Mouse (Mus musculus): ENCODE data around the gene Ccser1. TPM values are rescaled to one million over a fixed set of nuclear protein-coding genes. Genes with fewer than 3 reads are reported as not detected.

Ccser1 gene
- total RNA-seq, 1 experiment = 4.1 TPM

DNA sequence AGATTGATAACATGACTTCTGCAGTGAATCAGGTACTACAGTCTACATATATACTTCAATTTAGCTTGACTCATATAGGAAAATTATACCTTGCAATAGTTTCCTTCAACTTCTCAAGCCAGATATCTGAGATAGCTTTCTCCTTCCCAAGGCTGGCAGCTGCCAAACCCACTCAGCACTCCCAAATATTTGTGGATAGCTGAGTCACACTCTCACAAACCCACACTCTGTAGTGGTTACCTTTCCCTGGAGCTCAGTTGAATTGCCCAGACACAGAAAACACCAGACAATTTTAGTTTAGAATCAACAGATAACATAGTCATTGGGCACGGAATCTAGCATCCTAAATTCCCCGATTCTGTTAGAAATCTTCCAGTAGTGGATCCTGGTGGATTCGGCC, 732.8 kb downstream of the Ccser1 start:
- no peaks in the 10 kb centered on the region for H3K36me3 ChIP-seq (ENCODE audit: control insufficient read depth, insufficient read depth, low read length, poor library complexity, severe bottlenecking)
- no peaks in the 10 kb centered on the region for H3K4me1 ChIP-seq (ENCODE audit: control insufficient read depth in 2 of 2, insufficient read depth in 2 of 2, low read length in 2 of 2, poor library complexity in 1 of 2)
- no peak for TF ChIP-seq MAFK (IDR thresholded peaks at IDR 0.05; ENCODE audit: insufficient read depth, low read depth, low read length)
- TF ChIP-seq ZC3H11A (IDR thresholded peaks at IDR 0.05; ENCODE audit: borderline replicate concordance, low read depth, low read length) = no peak
- no peak for TF ChIP-seq HCFC1 (IDR thresholded peaks at IDR 0.05; ENCODE audit: borderline replicate concordance, insufficient read depth, low read length)
- no peak for TF ChIP-seq CHD2 (IDR thresholded peaks at IDR 0.05; ENCODE audit: low read depth, low read length)
- TF ChIP-seq ZNF384 (IDR thresholded peaks at IDR 0.05; ENCODE audit: low read depth, low read length) = no peak
- no peaks in the 10 kb centered on the region for H3K9me3 ChIP-seq (ENCODE audit: control insufficient read depth, insufficient read depth, low read depth, low read length)
- no peak overlapping the region for H3K27ac ChIP-seq (ENCODE audit: insufficient read depth, low read depth, low read length, poor library complexity, severe bottlenecking)
- in situ Hi-C loops (cut with MboI; ENCODE audit: low sequenced_read_pairs in 2 of 2, unreplicated experiment in 2 of 2) = loop anchor here in 1 of 2 experiments (25.0 kb wide), 1 partner anchor 551 kb away; no protein-coding TSS in a partner anchor
- no peak for DNase-seq (ENCODE audit: low read depth, low spot score)
- H3K9ac ChIP-seq (ENCODE audit: insufficient read depth, low read depth, low read length, poor library complexity, severe bottlenecking) = no peak overlapping the region
- H3K4me3 ChIP-seq (ENCODE audit: insufficient read depth in 1 of 2, low read depth in 1 of 2, low read length in 2 of 2, poor library complexity in 1 of 2, severe bottlenecking in 1 of 2) = no peak overlapping the region

DNA sequence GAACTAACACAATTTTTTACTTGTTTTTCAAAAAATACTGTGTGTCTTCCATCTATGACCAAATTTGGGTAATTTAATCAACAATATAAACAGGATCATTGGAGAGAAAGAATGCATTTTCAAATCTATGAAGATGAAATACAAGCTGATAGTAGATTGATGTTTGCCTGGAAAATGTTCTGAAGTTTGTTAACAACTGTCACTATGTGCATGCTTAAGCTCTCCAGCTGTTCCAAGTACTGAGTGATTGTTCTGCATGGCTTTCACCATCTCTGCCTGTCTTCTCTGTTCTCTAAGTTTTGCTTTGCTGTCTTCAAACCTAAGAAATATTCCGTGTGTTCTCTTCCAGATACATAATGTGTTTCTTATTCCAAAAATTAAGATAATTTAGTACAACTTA, 751.5 kb downstream of the Ccser1 start:
- Histone ChIP-seq H3K36me3 (ENCODE audit: control insufficient read depth, insufficient read depth, low read length, poor library complexity, severe bottlenecking) (no peaks in the 10 kb centered on the region), H3K9me3 (ENCODE audit: control insufficient read depth, insufficient read depth, low read depth, low read length) (no peaks in the 10 kb centered on the region), H3K9ac (ENCODE audit: insufficient read depth, low read depth, low read length, poor library complexity, severe bottlenecking) (no peak overlapping the region), H3K4me1 (ENCODE audit: control insufficient read depth in 2 of 2, insufficient read depth in 2 of 2, low read length in 2 of 2, poor library complexity in 1 of 2) (no peaks in the 10 kb centered on the region), H3K4me3 (ENCODE audit: insufficient read depth in 1 of 2, low read depth in 1 of 2, low read length in 2 of 2, poor library complexity in 1 of 2, severe bottlenecking in 1 of 2) (no peak overlapping the region), H3K27ac (ENCODE audit: insufficient read depth, low read depth, low read length, poor library complexity, severe bottlenecking) (no peak overlapping the region)
- in situ Hi-C loops (cut with MboI; ENCODE audit: low sequenced_read_pairs in 2 of 2, unreplicated experiment in 2 of 2) = no loop called here
- no peak for DNase-seq (ENCODE audit: low read depth, low spot score)
- TF ChIP-seq CHD2 (IDR thresholded peaks at IDR 0.05; ENCODE audit: low read depth, low read length) (no peak), MAFK (IDR thresholded peaks at IDR 0.05; ENCODE audit: insufficient read depth, low read depth, low read length) (no peak), ZNF384 (IDR thresholded peaks at IDR 0.05; ENCODE audit: low read depth, low read length) (no peak), ZC3H11A (IDR thresholded peaks at IDR 0.05; ENCODE audit: borderline replicate concordance, low read depth, low read length) (no peak), HCFC1 (IDR thresholded peaks at IDR 0.05; ENCODE audit: borderline replicate concordance, insufficient read depth, low read length) (no peak)

- Histone ChIP-seq H3K9ac (ENCODE audit: insufficient read depth, low read depth, low read length, poor library complexity, severe bottlenecking) (no peak overlapping the region), H3K36me3 (ENCODE audit: control insufficient read depth, insufficient read depth, low read length, poor library complexity, severe bottlenecking) (no peaks in the 10 kb centered on the region), H3K4me3 (ENCODE audit: insufficient read depth in 1 of 2, low read depth in 1 of 2, low read length in 2 of 2, poor library complexity in 1 of 2, severe bottlenecking in 1 of 2) (no peak overlapping the region), H3K27ac (ENCODE audit: insufficient read depth, low read depth, low read length, poor library complexity, severe bottlenecking) (no peak overlapping the region), H3K4me1 (ENCODE audit: control insufficient read depth in 2 of 2, insufficient read depth in 2 of 2, low read length in 2 of 2, poor library complexity in 1 of 2) (no peaks in the 10 kb centered on the region), H3K9me3 (ENCODE audit: control insufficient read depth, insufficient read depth, low read depth, low read length) (no peaks in the 10 kb centered on the region)
- DNase-seq (ENCODE audit: low read depth, low spot score) = no peak
- in situ Hi-C loops (cut with MboI; ENCODE audit: low sequenced_read_pairs in 2 of 2, unreplicated experiment in 2 of 2) = no loop called here
- TF ChIP-seq ZNF384 (IDR thresholded peaks at IDR 0.05; ENCODE audit: low read depth, low read length) (no peak), ZC3H11A (IDR thresholded peaks at IDR 0.05; ENCODE audit: borderline replicate concordance, low read depth, low read length) (no peak), HCFC1 (IDR thresholded peaks at IDR 0.05; ENCODE audit: borderline replicate concordance, insufficient read depth, low read length) (no peak), CHD2 (IDR thresholded peaks at IDR 0.05; ENCODE audit: low read depth, low read length) (no peak), MAFK (IDR thresholded peaks at IDR 0.05; ENCODE audit: insufficient read depth, low read depth, low read length) (no peak)
Observed at GRCm38 (mm10) chr6:61936656-61937055, 756.5 kb downstream of the Ccser1 start.

GRCm38 (mm10) chr6:61939236-61939635, 759.1 kb downstream of the Ccser1 start:
- no peak overlapping the region for H3K27ac ChIP-seq (ENCODE audit: insufficient read depth, low read depth, low read length, poor library complexity, severe bottlenecking)
- H3K9me3 ChIP-seq (ENCODE audit: control insufficient read depth, insufficient read depth, low read depth, low read length) = no peaks in the 10 kb centered on the region
- H3K36me3 ChIP-seq (ENCODE audit: control insufficient read depth, insufficient read depth, low read length, poor library complexity, severe bottlenecking) = no peaks in the 10 kb centered on the region
- no peak for TF ChIP-seq ZC3H11A (IDR thresholded peaks at IDR 0.05; ENCODE audit: borderline replicate concordance, low read depth, low read length)
- TF ChIP-seq HCFC1 (IDR thresholded peaks at IDR 0.05; ENCODE audit: borderline replicate concordance, insufficient read depth, low read length) = no peak
- TF ChIP-seq ZNF384 (IDR thresholded peaks at IDR 0.05; ENCODE audit: low read depth, low read length) = no peak
- no peak for TF ChIP-seq CHD2 (IDR thresholded peaks at IDR 0.05; ENCODE audit: low read depth, low read length)
- no peak for TF ChIP-seq MAFK (IDR thresholded peaks at IDR 0.05; ENCODE audit: insufficient read depth, low read depth, low read length)
- H3K4me3 ChIP-seq (ENCODE audit: insufficient read depth in 1 of 2, low read depth in 1 of 2, low read length in 2 of 2, poor library complexity in 1 of 2, severe bottlenecking in 1 of 2) = no peak overlapping the region
- no peak overlapping the region for H3K9ac ChIP-seq (ENCODE audit: insufficient read depth, low read depth, low read length, poor library complexity, severe bottlenecking)
- no peak for DNase-seq (ENCODE audit: low read depth, low spot score)
- H3K4me1 ChIP-seq (ENCODE audit: control insufficient read depth in 2 of 2, insufficient read depth in 2 of 2, low read length in 2 of 2, poor library complexity in 1 of 2) = no peaks in the 10 kb centered on the region
- in situ Hi-C loops (cut with MboI; ENCODE audit: low sequenced_read_pairs in 2 of 2, unreplicated experiment in 2 of 2) = no loop called here

GRCm38 (mm10) chr6:61953703-61954102, 773.6 kb downstream of the Ccser1 start:
- Histone ChIP-seq H3K36me3 (ENCODE audit: control insufficient read depth, insufficient read depth, low read length, poor library complexity, severe bottlenecking) (no peaks in the 10 kb centered on the region), H3K9ac (ENCODE audit: insufficient read depth, low read depth, low read length, poor library complexity, severe bottlenecking) (no peak overlapping the region), H3K9me3 (ENCODE audit: control insufficient read depth, insufficient read depth, low read depth, low read length) (no peaks in the 10 kb centered on the region), H3K4me1 (ENCODE audit: control insufficient read depth in 2 of 2, insufficient read depth in 2 of 2, low read length in 2 of 2, poor library complexity in 1 of 2) (no peaks in the 10 kb centered on the region), H3K4me3 (ENCODE audit: insufficient read depth in 1 of 2, low read depth in 1 of 2, low read length in 2 of 2, poor library complexity in 1 of 2, severe bottlenecking in 1 of 2) (no peak overlapping the region), H3K27ac (ENCODE audit: insufficient read depth, low read depth, low read length, poor library complexity, severe bottlenecking) (no peak overlapping the region)
- DNase-seq (ENCODE audit: low read depth, low spot score) = no peak
- no peak for TF ChIP-seq MAFK (IDR thresholded peaks at IDR 0.05; ENCODE audit: insufficient read depth, low read depth, low read length)
- no peak for TF ChIP-seq CHD2 (IDR thresholded peaks at IDR 0.05; ENCODE audit: low read depth, low read length)
- TF ChIP-seq ZC3H11A (IDR thresholded peaks at IDR 0.05; ENCODE audit: borderline replicate concordance, low read depth, low read length) = no peak
- no peak for TF ChIP-seq ZNF384 (IDR thresholded peaks at IDR 0.05; ENCODE audit: low read depth, low read length)
- TF ChIP-seq HCFC1 (IDR thresholded peaks at IDR 0.05; ENCODE audit: borderline replicate concordance, insufficient read depth, low read length) = no peak
- in situ Hi-C loops (cut with MboI; ENCODE audit: low sequenced_read_pairs in 2 of 2, unreplicated experiment in 2 of 2) = no loop called here

Data from ES-E14 (cell line).